Mouse (Mus musculus) ES-Bruce4 (cell line): ENCODE data around the gene Ccnq. TPM values are rescaled to one million over a fixed set of nuclear protein-coding genes. Genes with fewer than 3 reads are reported as not detected.

ENCODE experiments used
- H3K27ac ChIP-seq: 2 replicates; pipeline ENCODE4 v1.5.1; 2012; ENCODE audit warnings: low read length, inconsistent platforms; ENCODE audit not compliant: insufficient read depth
- H3K27me3 ChIP-seq: 2 replicates; pipeline ENCODE4 v1.6.1; 2012; ENCODE audit warnings: mild to moderate bottlenecking, low read length, inconsistent platforms; ENCODE audit not compliant: control insufficient read depth, poor library complexity, insufficient read depth, severe bottlenecking
- H3K36me3 ChIP-seq: 2 replicates; pipeline ENCODE4 v1.6.1; 2012; ENCODE audit warnings: inconsistent platforms, mild to moderate bottlenecking, low read length, moderate library complexity; ENCODE audit not compliant: control insufficient read depth, poor library complexity, insufficient read depth, severe bottlenecking
- H3K4me1 ChIP-seq: one replicate; pipeline ENCODE4 v1.8.1; 2011; ENCODE audit warnings: low read length; ENCODE audit not compliant: control insufficient read depth, insufficient read depth
- H3K4me3 ChIP-seq: 2 replicates; pipeline ENCODE4 v1.5.1; 2011; ENCODE audit warnings: low read depth, mild to moderate bottlenecking, low read length
- H3K9ac ChIP-seq: 2 replicates; pipeline ENCODE4 v1.6.1; 2012; ENCODE audit warnings: low read depth, mild to moderate bottlenecking, inconsistent platforms; ENCODE audit not compliant: poor library complexity, severe bottlenecking
- H3K9me3 ChIP-seq: replicated peaks from 2 replicates; pipeline ENCODE4 v1.6.1; 2012; ENCODE audit warnings: mild to moderate bottlenecking, low read length, inconsistent platforms; ENCODE audit not compliant: control insufficient read depth, poor library complexity, insufficient read depth, severe bottlenecking
- CTCF ChIP-seq: IDR thresholded peaks from one replicate; pipeline ENCODE4 v1.8.1; 2011; ENCODE audit warnings: low read depth, low read length
- EP300 ChIP-seq: IDR thresholded peaks from 2 replicates; pipeline ENCODE4 v1.6.1; 2011; ENCODE audit warnings: low read depth, low read length; ENCODE audit not compliant: insufficient read depth
- POLR2A ChIP-seq: IDR thresholded peaks from one replicate; pipeline ENCODE4 v1.8.1; 2011; ENCODE audit warnings: low read length; ENCODE audit not compliant: insufficient read depth
- polyA plus RNA-seq: library from polyadenylated mRNA; stranded (reverse); fragments of >200 nt; gene quantifications from 2 replicates; pipeline ENCODE4 v1.2.4, GENCODE M21; 2011; ENCODE audit warnings: low read depth; ENCODE audit not compliant: missing spikeins, insufficient read depth, insufficient read length

Ccnq gene
- polyA plus RNA-seq, 1 experiment: 16.1 TPM

- Histone ChIP-seq H3K4me3 (no peak overlapping the region), H3K27ac (no peak overlapping the region), H3K9me3 (no peaks in the 10 kb centered on the region), H3K4me1 (no peaks in the 10 kb centered on the region), H3K9ac (no peak overlapping the region), H3K27me3 (no peaks in the 10 kb centered on the region), H3K36me3 (no peaks in the 10 kb centered on the region)
- TF ChIP-seq POLR2A (no peak), CTCF (no peak), EP300 (no peak)
Observed at GRCm38 (mm10) chr11:78780002-78780401, 28.5 kb upstream of the Ccnq start.

GRCm38 (mm10) chr11:78777851-78778680 lies 26.5 kb upstream of the Ccnq start:
- TF ChIP-seq EP300: no peak
- TF ChIP-seq POLR2A: no peak
- TF ChIP-seq CTCF: no peak
- Histone ChIP-seq H3K27me3 (no peaks in the 10 kb centered on the region), H3K9ac (no peak overlapping the region), H3K4me3 (no peak overlapping the region), H3K4me1 (no peaks in the 10 kb centered on the region), H3K36me3 (no peaks in the 10 kb centered on the region), H3K9me3 (no peaks in the 10 kb centered on the region), H3K27ac (no peak overlapping the region)

GRCm38 (mm10) chr11:78771751-78772283 lies 20.3 kb upstream of the Ccnq start:
- Histone ChIP-seq H3K4me3 (no peak overlapping the region), H3K9me3 (no peaks in the 10 kb centered on the region), H3K36me3 (no peaks in the 10 kb centered on the region), H3K27ac (no peak overlapping the region), H3K4me1 (no peaks in the 10 kb centered on the region), H3K9ac (no peak overlapping the region), H3K27me3 (no peaks in the 10 kb centered on the region)
- TF ChIP-seq EP300: no peak
- TF ChIP-seq POLR2A: no peak
- TF ChIP-seq CTCF: no peak

- no peak for TF ChIP-seq EP300
- TF ChIP-seq CTCF: no peak
- no peak for TF ChIP-seq POLR2A
- Histone ChIP-seq H3K27ac (no peak overlapping the region), H3K9me3 (no peaks in the 10 kb centered on the region), H3K9ac (no peak overlapping the region), H3K36me3 (no peaks in the 10 kb centered on the region), H3K27me3 (no peaks in the 10 kb centered on the region), H3K4me3 (no peak overlapping the region), H3K4me1 (no peaks in the 10 kb centered on the region)
Observed at GRCm38 (mm10) chr11:78770436-78770835, 18.9 kb upstream of the Ccnq start.

- Histone ChIP-seq H3K36me3 (no peaks in the 10 kb centered on the region), H3K9ac (no peak overlapping the region), H3K4me3 (no peak overlapping the region)
Observed at GRCm38 (mm10) chr11:78768778-78769177, 17.2 kb upstream of the Ccnq start.

More at GRCm38 (mm10) chr11:78768778-78769177, 17.2 kb upstream of the Ccnq start:
- Histone ChIP-seq H3K27ac (no peak overlapping the region), H3K4me1 (no peaks in the 10 kb centered on the region), H3K27me3 (no peaks in the 10 kb centered on the region), H3K9me3 (no peaks in the 10 kb centered on the region)
- TF ChIP-seq EP300: no peak
- TF ChIP-seq POLR2A: no peak
- no peak for TF ChIP-seq CTCF
